Mouse (Mus musculus) bone marrow, adult 2 months (tissue): ENCODE data around the gene Gramd1b.

Source experiments
- CTCF ChIP-seq: fragments of 200-500 bp; IDR thresholded peaks from 2 replicates; pipeline ENCODE4 v1.5.1; 2011; ENCODE audit warnings: low read length, control low read depth; ENCODE audit not compliant: control insufficient read depth, insufficient read depth
- POLR2A ChIP-seq: fragments of 200-500 bp; IDR thresholded peaks from 2 replicates; pipeline ENCODE4 v1.6.1; 2011; ENCODE audit warnings: low read depth, mild to moderate bottlenecking, control low read depth, low read length, borderline replicate concordance; ENCODE audit not compliant: control insufficient read depth

DNA sequence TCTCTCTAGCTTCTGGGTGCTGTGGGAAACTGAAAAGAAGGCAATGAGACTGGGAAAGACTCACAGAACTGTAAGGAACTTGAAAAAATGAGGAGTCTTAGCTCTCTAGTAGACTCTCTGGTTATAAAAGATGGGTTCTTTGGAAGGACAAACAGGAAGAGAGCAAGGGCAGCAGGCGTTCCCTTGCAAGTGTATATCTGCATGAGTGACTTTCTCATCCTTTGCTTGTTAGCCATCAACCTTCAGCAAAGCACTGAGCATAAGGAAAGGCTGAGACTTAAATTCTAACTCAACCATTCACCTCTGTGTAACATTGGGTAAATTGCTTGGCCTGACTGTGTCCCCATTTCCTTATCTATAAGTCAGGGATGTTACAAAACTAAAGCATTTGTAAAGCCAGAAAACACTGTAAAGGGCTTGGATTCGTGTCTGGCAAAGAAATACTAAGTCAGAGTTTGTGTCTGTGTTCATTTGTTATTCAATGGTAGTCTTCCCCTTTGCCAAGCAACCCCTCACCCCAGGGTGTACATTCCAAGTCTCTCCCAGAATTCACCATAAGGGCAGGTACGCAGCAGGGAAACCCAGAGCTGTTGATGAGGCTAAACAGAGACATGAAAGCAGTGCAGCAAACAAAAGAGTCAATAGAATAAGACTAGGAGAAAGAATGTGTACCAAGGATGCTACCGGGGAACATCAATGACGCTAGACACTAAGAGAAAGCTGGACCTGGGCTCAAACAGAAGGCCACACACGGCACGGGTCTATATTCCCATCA lies 133.5 kb downstream of the Gramd1b start:
- TF ChIP-seq POLR2A: no peak
- TF ChIP-seq CTCF: no peak
